Comparison of ENCODE assay signal across 8 mouse cellular contexts in genomic region chr7:122158488-122158887, GRCm38 (mm10). TPM values are rescaled to one million over a fixed set of nuclear protein-coding genes. Genes with fewer than 3 reads are reported as not detected.
DNase-seq lines count a peak whose midpoint lies in the region; ATAC-seq lines count a peak whose summit lies in the region.

No protein-coding gene starts in this region.

- peak overlapping the region; percentile 62 for H3K4me2 ChIP-seq in kidney, embryonic 14.5 days (replicated peaks; ENCODE audit: low read depth, low read length)
- peak overlapping the region; percentile 93 for H3K4me2 ChIP-seq in midbrain, embryonic 16.5 days (ENCODE audit: low read length)

- H3K9me3 ChIP-seq in kidney, embryonic 14.5 days (ENCODE audit: control insufficient read depth, low read length), result no peaks in the 10 kb centered on the region
- no peaks in the 10 kb centered on the region for H3K9me3 ChIP-seq in embryonic facial prominence, embryonic 10.5 days
- H3K9me3 ChIP-seq in midbrain, embryonic 16.5 days (replicated peaks; ENCODE audit: control insufficient read depth, low read length, poor library complexity, severe bottlenecking), result no peaks in the 10 kb centered on the region

- 8% methylated on average over 13 of the region's 13 CpGs for WGBS in kidney, embryonic 14.5 days
- 6% methylated on average over 13 of the region's 13 CpGs for WGBS in embryonic facial prominence, embryonic 10.5 days
- 5% methylated on average over 13 of the region's 13 CpGs for WGBS in midbrain, embryonic 16.5 days

- H3K36me3 ChIP-seq in kidney, embryonic 14.5 days (ENCODE audit: control insufficient read depth, insufficient read depth, low read length), result peaks cover 27% of the 10 kb centered on the region
- peaks cover 31% of the 10 kb centered on the region for H3K36me3 ChIP-seq in embryonic facial prominence, embryonic 10.5 days (replicated peaks)
- no peaks in the 10 kb centered on the region for H3K36me3 ChIP-seq in midbrain, embryonic 16.5 days (ENCODE audit: control insufficient read depth, insufficient read depth, low read length)

- ATAC-seq in kidney, embryonic 14.5 days (ENCODE audit: low FRiP score, low TSS enrichment), result no peak; the same call in 1 of the 2 replicates
- ATAC-seq in inflammation-experienced regulatory T-cells, adult 6 months, result peak; percentile 9
- no peak for ATAC-seq in midbrain, embryonic 16.5 days
- no peak for ATAC-seq in activated CD4-positive, CD25-positive, alpha-beta regulatory T cell, adult 4 months

- peaks cover 14% of the 10 kb centered on the region for H3K4me1 ChIP-seq in kidney, embryonic 14.5 days (ENCODE audit: control insufficient read depth, insufficient read depth, low read length)
- H3K4me1 ChIP-seq in embryonic facial prominence, embryonic 10.5 days, result peaks cover 38% of the 10 kb centered on the region
- peaks cover 12% of the 10 kb centered on the region for H3K4me1 ChIP-seq in midbrain, embryonic 16.5 days (ENCODE audit: control insufficient read depth, insufficient read depth, low read length)

- H3K4me3 ChIP-seq in kidney, embryonic 14.5 days (ENCODE audit: low read length), result peak overlapping the region; percentile 82
- H3K4me3 ChIP-seq in embryonic facial prominence, embryonic 10.5 days, result peak overlapping the region; percentile 74
- H3K4me3 ChIP-seq in midbrain, embryonic 16.5 days (ENCODE audit: low read depth, low read length), result peak overlapping the region; percentile 58

- peak overlapping the region; percentile 75 for H3K9ac ChIP-seq in kidney, embryonic 14.5 days (ENCODE audit: low read depth, low read length)
- peak overlapping the region; percentile 70 for H3K9ac ChIP-seq in midbrain, embryonic 16.5 days (ENCODE audit: low read depth, low read length)

- DNase-seq in kidney, adult 9 months, result no peak
- no peak for DNase-seq in embryonic facial prominence, embryonic 10.5 days (ENCODE audit: low spot score)
- no peak for DNase-seq in thymus, postnatal 36 days
- no peak for DNase-seq in frontal cortex, postnatal 25 days (ENCODE audit: low spot score in 2 of 2)

- H3K27ac ChIP-seq in kidney, embryonic 14.5 days (ENCODE audit: low read depth, low read length), result peak overlapping the region; percentile 77
- H3K27ac ChIP-seq in embryonic facial prominence, embryonic 10.5 days (replicated peaks), result peak overlapping the region; percentile 94
- H3K27ac ChIP-seq in midbrain, embryonic 16.5 days (ENCODE audit: low read length), result no peak overlapping the region

- H3K27me3 ChIP-seq in kidney, embryonic 14.5 days (ENCODE audit: control insufficient read depth, insufficient read depth, low read length), result no peaks in the 10 kb centered on the region
- H3K27me3 ChIP-seq in embryonic facial prominence, embryonic 10.5 days (replicated peaks; ENCODE audit: low read depth, poor library complexity, severe bottlenecking), result no peaks in the 10 kb centered on the region
- H3K27me3 ChIP-seq in midbrain, embryonic 16.5 days (ENCODE audit: control insufficient read depth, insufficient read depth, low read depth, low read length), result no peaks in the 10 kb centered on the region

RNA-seq across cellular contexts. Expression of gene Plk1, which starts 0.8 kb away (rescaled TPM):
- 114 and 133 TPM in 2 replicates for polyA plus RNA-seq in kidney, embryonic 14.5 days (2014; fragmentation: Nextera tagmentation; extraction: Ambion mirVana)
- 230 and 244 TPM in 2 replicates for polyA plus RNA-seq in embryonic facial prominence, embryonic 10.5 days (2016; fragmentation: Nextera tagmentation; extraction: Ambion mirVana)
- 10 to 100 TPM in 1 of 3 experiments, 1 to 10 TPM in 2; 3.8 to 52.8 (median 5.5) TPM for polyA plus RNA-seq in inflammation-experienced regulatory T-cells, adult 6 months (2017; shearing (Covaris generic))
- 11.9 and 15.1 TPM in 2 replicates for polyA plus RNA-seq in midbrain, embryonic 16.5 days (2015; fragmentation: Nextera tagmentation; extraction: Ambion mirVana)
- 10 to 100 TPM; 11.5 to 23.1 TPM for polyA plus RNA-seq in activated CD4-positive, CD25-positive, alpha-beta regulatory T cell, adult 4 months (2017; shearing (Covaris generic))

RNA-seq across cellular contexts. Expression of gene Dctn5, which starts 25.6 kb away (rescaled TPM):
- 107 and 113 TPM in 2 replicates for polyA plus RNA-seq in kidney, embryonic 14.5 days (2014; fragmentation: Nextera tagmentation; extraction: Ambion mirVana)
- 117 and 120 TPM in 2 replicates for polyA plus RNA-seq in embryonic facial prominence, embryonic 10.5 days (2016; fragmentation: Nextera tagmentation; extraction: Ambion mirVana)
- polyA plus RNA-seq in inflammation-experienced regulatory T-cells, adult 6 months (2017; shearing (Covaris generic)), result 100 to 1,000 TPM; 109 to 137 (median 111) TPM
- 163 and 169 TPM in 2 replicates for polyA plus RNA-seq in midbrain, embryonic 16.5 days (2015; fragmentation: Nextera tagmentation; extraction: Ambion mirVana)
- polyA plus RNA-seq in activated CD4-positive, CD25-positive, alpha-beta regulatory T cell, adult 4 months (2017; shearing (Covaris generic)), result 100 to 1,000 TPM; 120 to 122 TPM

RNA-seq across cellular contexts. Expression of gene Palb2, which starts 25.7 kb away (rescaled TPM):
- 16.8 and 23.0 TPM in 2 replicates for polyA plus RNA-seq in kidney, embryonic 14.5 days (2014; fragmentation: Nextera tagmentation; extraction: Ambion mirVana)
- 25.6 and 27.0 TPM in 2 replicates for polyA plus RNA-seq in embryonic facial prominence, embryonic 10.5 days (2016; fragmentation: Nextera tagmentation; extraction: Ambion mirVana)
- polyA plus RNA-seq in inflammation-experienced regulatory T-cells, adult 6 months (2017; shearing (Covaris generic)), result 10 to 100 TPM in 2 of 3 experiments, 1 to 10 TPM in 1; 7.0 to 14.6 (median 11.6) TPM
- polyA plus RNA-seq in midbrain, embryonic 16.5 days (2015; fragmentation: Nextera tagmentation; extraction: Ambion mirVana), result 4.0 and 5.5 TPM in 2 replicates
- polyA plus RNA-seq in activated CD4-positive, CD25-positive, alpha-beta regulatory T cell, adult 4 months (2017; shearing (Covaris generic)), result 10 to 100 TPM; 10.5 to 10.6 TPM

RNA-seq across cellular contexts. Expression of gene Ern2, which starts 27.5 kb away (rescaled TPM):
- polyA plus RNA-seq in kidney, embryonic 14.5 days (2014; fragmentation: Nextera tagmentation; extraction: Ambion mirVana), result not detected in 2 replicates
- 0.05 TPM in 2 replicates for polyA plus RNA-seq in embryonic facial prominence, embryonic 10.5 days (2016; fragmentation: Nextera tagmentation; extraction: Ambion mirVana)
- not detected for polyA plus RNA-seq in inflammation-experienced regulatory T-cells, adult 6 months (2017; shearing (Covaris generic))
- polyA plus RNA-seq in midbrain, embryonic 16.5 days (2015; fragmentation: Nextera tagmentation; extraction: Ambion mirVana), result 1.7 and 2.2 TPM in 2 replicates
- not detected for polyA plus RNA-seq in activated CD4-positive, CD25-positive, alpha-beta regulatory T cell, adult 4 months (2017; shearing (Covaris generic))

RNA-seq across cellular contexts. Expression of gene Ndufab1, which starts 56.8 kb away (rescaled TPM):
- polyA plus RNA-seq in kidney, embryonic 14.5 days (2014; fragmentation: Nextera tagmentation; extraction: Ambion mirVana), result 713 and 832 TPM in 2 replicates
- 763 and 789 TPM in 2 replicates for polyA plus RNA-seq in embryonic facial prominence, embryonic 10.5 days (2016; fragmentation: Nextera tagmentation; extraction: Ambion mirVana)
- polyA plus RNA-seq in inflammation-experienced regulatory T-cells, adult 6 months (2017; shearing (Covaris generic)), result 100 to 1,000 TPM; 134 to 182 (median 141) TPM
- polyA plus RNA-seq in midbrain, embryonic 16.5 days (2015; fragmentation: Nextera tagmentation; extraction: Ambion mirVana), result 582 and 601 TPM in 2 replicates
- 100 to 1,000 TPM; 148 to 236 TPM for polyA plus RNA-seq in activated CD4-positive, CD25-positive, alpha-beta regulatory T cell, adult 4 months (2017; shearing (Covaris generic))
